Mouse (Mus musculus): ENCODE measurements around the gene Kif18b.

GRCm38 (mm10) chr11:102937529-102938182 is 12.7 kb upstream of the Kif18b start:
- TF ChIP-seq CTCF (IDR thresholded peaks at IDR 0.05; ENCODE audit: low read depth) (no peak), EP300 (optimal IDR thresholded peaks at IDR 0.05) (no peak)

Measured in stomach, postnatal 0 days (tissue).